Mouse (Mus musculus) layer of hippocampus, postnatal 36 days (tissue): ENCODE results near the gene Etfbkmt. TPM values are rescaled to one million over a fixed set of nuclear protein-coding genes. Genes with fewer than 3 reads are reported as not detected.
"Not testable (repeated sequence)": the region's sequence is repeated elsewhere in the genome, so short reads cannot be mapped to it uniquely, and the experiment has no call there.

Experiments used
- DNase-seq, 2 experiments: peaks; one replicate each; pipeline ENCODE4 v3.0.0; 2022
- total RNA-seq, 2 experiments: library from RNA; stranded (reverse); gene quantifications; 2 replicates each; pipeline ENCODE4 v1.2.3; 2021

Etfbkmt gene
- total RNA-seq, result 1 to 10 TPM; 4.1 to 5.0 TPM

DNA sequence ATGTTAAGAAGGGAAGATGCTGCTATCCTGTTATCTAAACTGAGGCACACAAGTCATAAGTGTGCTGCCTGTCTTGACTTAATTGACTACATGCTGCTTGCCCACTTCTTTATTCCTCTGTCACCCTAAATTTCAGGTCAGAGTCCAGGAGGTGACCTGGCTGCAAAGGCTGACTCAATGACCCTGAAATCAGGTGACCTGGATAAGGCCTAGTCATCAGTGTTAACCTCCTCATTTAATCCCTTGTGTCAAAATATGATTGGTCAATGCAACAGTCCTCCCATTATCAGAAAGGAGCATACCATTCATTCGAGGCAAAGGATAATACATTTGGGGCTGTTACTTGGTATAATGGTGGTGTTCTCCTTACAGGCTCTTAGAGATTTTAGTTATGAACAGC is at the start of gene Etfbkmt:
TSS of gene Etfbkmt (plus strand) at position 379 of the 400 bp plus-strand sequence.
- no peak for DNase-seq

DNA sequence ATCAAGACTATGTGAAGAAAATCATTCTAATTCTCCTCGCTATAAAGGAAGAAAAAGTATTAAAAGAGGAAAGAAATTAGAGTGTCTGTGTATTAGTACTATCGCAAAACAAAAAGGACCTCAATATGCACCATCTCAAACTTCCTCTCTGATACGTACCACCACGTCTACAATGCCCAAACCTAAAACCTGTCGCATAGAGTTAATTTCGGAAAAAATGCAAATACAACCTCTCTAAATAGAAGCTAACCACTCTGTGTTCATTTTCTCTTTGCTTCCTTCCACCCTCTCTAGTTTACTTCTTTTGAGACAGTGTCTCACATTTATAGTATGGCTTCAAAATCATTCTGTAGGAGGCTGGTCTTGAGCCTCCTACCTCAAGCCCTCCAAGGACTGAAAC is 47.2 kb upstream of the Etfbkmt start:
- no peak for DNase-seq

DNA sequence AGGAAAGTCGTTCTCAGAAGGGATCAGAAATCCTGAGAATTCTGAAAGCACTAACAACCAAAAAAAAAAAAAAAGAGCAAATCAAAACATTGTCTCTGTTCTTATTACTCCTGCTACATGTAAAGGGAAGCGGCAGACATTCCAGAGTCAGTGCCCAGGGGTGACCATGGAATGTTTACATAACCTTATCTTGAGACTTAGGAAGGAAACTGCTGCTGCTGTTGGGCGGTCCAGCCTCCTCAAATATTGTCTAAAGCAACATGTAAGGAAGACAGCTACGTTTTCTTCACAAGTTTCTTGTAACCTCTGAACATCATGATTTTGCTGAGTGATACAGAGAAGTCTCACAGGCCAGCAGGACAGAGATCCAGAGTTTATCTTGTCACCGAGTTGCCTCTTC is 46.2 kb upstream of the Etfbkmt start:
- DNase-seq, result no peak

DNA sequence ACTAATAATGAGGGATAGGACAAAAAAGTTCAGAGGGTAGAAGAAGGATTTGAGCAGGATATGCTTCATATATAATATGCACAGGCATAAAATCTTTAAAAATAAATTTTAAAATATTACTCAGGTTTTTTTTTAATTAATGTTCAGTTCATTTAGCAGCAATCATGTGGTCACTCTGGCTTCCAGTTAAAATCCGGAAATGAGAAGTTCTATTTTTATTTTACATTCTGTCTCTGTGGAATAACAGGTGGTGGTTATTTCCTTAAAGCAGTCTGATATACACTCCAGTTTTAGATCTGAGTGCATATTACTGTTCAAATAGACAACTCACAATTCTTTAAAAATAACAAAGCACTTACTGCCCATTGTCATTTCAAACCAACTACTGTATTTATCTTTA is 45.1 kb upstream of the Etfbkmt start:
- DNase-seq, result no peak

DNA sequence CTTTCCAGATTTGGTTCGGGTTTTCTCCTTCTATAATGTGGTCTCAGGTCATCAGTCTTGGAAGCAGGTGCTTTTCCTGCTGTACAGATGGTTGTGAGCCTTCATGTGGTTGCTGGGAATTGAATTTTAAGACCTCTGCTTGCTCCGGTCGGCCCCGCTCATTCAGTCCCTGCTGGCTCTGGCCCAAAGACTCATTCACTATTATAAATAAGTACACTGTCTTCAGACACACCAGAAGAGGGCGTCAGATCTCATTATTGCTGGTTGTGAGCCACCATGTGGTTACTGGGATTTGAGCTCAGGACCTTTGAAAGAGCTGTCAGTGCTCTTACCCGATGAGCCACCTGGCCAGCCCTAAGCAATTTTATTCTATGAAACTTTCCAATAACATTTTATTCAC is 44.3 kb upstream of the Etfbkmt start:
- no peak for DNase-seq

DNA sequence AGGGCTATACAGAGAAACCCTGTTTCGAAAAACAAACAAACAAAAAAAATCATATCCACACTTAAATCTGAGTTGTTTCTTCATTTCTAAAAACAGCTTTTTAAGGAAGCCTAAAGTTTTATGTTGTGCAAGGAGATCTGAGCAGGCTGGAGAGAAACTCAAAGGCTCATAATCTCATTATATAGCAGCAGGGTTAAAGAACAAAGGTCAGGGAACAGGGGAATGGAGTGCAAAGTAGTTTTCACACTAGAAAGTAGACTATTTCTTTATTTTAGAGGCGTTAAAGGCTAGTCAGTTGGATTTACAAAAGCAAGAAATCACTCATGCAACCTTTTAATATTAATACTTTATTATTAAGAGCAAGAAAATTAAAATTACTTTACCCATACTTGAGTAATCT is 43.4 kb upstream of the Etfbkmt start:
- no peak for DNase-seq

DNA sequence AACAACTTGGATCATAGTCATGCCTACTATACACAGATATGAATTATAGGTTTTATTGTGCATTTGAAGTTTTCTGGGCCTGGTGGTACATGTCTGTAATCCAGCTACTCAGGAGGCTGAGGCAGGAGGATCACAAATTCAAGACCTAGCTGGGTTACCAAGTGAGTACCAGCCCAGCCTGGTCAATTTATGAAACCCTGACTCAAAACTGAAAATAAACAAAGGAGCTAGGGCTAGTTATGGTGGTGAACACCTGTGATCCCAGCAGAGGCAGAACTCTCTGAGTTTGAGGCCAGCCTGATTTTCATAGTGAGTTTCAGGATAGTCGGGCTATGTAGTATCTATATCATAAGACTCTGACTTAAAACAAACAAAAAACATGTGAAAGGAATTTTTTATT is 42.4 kb upstream of the Etfbkmt start:
- DNase-seq, result no peak

DNA sequence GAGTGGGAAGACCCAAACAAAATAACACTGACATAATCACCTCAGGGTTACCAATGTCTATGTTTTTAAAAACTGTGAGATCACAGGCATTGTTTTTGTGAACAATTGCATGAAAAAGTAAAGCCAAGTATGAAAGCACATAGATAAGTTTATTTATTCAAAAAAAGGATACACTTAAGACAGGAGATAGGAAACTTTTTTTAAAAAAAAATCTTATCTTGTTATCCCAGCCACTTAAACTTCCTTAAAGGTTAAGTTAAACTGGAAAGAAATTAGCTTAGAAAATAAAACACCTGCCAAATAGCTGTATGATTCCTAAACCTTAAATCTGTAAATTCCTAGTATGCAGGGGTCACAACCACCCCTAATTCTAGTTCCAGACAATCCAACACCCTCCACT is 40.7 kb upstream of the Etfbkmt start:
- no peak for DNase-seq

DNA sequence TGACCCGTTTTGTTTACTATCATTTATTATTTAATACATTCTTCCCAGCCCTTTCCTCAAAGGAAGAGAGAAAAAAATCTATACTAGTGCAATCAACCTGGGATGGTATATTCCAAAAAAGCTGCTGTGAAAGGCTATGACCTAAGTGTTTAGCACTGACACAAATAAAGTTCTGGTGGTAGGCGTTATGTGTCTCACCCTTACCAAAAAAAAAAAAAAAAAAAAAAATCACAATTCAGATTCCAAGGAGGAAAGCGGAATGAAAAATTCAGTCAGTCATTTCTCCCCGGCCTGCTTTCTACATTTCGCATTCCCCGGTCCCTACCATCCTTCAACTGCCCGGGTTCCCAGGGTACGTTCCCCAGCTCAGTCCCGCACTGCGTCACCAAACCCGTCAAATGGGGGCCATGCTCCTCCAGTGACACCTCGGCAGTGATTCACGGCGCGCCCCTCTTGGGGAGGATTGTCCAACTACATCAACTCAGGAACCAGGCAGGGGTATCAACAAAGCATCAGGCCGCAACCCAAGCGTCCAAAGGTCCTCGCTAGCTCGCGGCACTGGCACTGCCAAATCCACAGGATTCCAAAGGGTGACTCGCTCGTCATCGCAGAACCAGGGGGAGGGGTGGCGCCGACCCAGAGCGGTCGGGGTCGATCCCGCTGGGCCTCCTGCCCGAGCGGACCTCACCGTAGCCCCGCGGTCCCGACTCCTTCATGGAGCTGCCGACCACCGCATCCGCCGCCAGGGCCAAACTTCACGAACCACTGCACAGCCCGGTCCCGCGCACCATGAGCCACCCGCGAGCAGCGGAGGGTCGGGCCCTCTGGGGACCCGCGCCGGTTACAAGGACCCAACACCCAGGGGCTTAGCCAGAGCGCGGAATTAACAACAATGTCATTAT is 39.2 kb upstream of the Etfbkmt start:
- peak; percentile 64 to 69 for DNase-seq

DNA sequence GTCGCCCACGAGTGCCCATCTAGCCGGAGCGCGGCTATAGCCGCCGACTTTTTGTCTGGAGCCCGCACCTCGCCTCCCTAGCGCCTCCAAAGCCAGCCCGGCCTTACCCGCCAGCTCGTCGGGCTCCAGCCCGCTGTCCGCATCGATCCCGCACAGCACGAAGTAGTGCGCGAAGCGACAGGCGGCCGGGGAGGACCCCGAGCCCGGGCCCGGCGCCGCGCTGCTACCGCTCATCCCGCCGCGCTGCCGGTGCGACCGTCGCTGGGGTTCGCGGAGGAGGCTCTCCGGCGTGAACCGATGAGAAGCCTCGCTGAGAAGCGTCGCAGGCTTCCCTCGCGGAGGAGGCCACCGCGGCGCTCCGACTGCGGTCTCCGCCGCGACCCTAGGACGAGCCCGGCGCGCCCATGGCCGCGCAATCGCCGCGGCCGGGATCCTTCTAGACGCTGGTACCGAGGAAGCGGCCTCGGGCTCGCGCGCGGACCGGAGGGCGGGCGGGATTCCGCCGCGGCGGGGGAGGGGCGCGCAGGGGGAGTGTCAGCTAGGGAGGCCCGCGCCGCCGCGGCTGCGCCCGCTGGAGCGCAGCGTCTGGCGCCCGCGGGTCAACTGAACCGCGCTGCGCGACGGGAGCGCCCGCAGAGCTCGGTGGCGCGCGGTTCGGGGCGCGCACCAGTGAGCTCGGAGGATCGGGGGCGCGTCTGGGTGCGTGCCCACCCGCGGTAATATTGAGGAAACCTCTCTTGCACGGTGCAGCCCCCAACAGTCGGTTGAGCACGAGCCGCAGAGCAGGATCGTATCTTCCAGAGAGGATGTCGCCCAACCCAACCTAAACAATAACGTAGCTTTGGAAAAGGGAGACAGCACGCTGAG is 38.3 kb upstream of the Etfbkmt start, which contains the start of gene Dennd5b:
TSS of gene Dennd5b (minus strand) at position 605 of the 867 bp plus-strand sequence.
- DNase-seq, result peak; percentile 84 to 85

DNA sequence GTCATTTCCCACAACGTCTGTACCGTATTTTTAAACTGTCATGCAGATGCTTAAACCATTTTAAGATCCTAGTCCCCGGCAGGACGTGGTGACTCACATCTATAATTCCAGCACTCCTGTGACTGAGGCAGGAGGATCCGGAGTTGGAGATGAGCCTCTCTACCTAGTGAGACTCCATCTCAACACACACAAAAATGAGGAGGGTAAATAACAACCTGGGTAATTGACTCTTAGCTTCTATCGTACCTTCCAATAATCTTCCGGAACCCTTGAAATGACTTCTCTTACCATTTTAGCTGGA is 37.8 kb upstream of the Etfbkmt start:
- DNase-seq, result no peak

DNA sequence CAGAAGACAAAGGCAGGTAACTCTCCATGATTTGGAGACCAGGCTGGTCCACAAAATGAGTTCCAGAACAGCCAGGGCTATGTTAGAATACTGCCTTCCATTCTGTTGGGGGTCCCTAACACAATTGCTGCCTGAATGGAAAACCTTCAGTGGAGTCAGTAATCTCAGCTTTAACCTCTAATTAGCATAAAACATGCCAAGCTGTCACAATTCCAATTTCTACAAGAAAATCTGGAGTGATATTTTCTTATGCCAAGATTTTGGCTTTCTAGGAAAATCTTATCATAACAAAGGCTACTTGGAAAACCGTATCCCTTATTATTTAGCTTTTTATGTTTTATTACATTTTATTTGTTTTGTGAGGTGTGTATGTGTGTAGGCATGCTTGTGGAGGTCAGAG is 36.2 kb upstream of the Etfbkmt start:
- no peak for DNase-seq

DNA sequence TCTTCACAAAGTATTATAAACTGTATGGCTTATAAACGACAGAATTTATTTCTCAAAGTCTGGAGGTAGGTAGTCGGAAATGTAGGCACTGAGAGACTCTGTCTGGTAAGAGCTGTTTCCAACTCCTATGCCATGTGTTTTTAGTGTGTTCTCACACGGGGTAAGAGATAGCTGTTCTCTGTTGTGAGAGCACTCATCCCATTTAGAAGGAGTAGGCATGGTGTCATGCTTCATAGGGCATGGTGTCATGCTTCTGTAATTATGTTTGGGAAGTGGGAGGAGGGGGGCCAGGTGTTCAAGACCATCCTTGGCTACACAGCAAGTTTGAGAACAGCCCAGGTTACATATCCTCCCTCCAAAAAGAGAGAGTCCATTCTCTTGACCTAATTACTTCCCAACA is 32.0 kb upstream of the Etfbkmt start:
- no peak for DNase-seq

DNA sequence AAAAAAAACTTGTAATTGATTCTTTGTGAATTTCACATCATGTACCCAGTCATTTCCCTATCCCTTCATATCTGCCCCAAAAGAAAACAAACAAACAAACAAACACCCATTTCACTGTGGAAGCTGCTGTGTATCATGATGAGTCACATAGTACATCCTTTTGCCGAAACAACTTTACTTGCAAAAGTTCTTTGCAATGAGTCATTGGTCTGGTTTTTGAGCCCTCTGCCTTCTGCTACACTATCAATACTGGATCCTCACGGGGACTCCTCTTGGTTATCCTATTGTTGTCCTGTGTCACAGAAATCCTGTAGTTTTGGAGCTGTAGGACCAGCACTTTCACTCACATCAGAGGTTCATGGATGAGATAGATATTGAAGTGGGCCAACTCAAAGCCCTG is 30.7 kb upstream of the Etfbkmt start:
- no peak for DNase-seq

DNA sequence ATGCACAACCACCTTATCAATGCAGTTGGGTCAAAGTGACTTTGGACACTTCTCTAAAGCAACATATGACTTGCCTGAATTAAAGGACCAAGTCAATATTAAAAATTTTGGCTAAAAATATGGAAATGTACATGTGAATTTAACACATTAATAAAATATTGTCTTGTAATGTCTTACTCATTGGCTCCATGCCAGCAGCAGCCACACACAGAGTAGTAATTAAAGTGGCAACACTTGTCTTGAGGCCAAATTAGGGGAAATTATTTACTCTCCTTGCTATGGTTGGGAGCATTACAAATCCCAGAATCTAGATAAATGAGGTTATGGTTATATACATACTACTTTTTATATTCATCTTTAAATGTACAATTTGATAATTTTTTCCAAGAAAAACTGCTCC is 22.7 kb upstream of the Etfbkmt start:
- no peak for DNase-seq

DNA sequence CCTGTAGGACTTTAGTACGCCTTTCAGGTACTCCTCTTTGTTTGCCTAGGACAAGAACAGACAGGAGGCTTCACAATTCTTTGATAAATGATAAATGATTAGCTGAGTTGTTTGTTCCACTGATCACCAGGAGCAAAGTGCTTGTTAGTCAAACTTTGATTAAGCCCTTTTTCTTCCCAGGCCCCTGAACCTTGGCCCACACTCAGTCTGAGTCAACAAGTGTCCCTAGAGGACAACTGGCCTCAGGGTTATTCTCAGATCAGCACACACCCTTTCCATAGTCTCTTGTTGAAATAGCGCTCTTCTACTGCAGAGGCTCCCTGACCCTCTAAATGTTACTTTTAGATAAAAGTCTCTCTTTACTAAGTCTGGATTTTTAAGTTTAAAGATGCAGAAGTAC is 20.7 kb upstream of the Etfbkmt start:
- no peak for DNase-seq

DNA sequence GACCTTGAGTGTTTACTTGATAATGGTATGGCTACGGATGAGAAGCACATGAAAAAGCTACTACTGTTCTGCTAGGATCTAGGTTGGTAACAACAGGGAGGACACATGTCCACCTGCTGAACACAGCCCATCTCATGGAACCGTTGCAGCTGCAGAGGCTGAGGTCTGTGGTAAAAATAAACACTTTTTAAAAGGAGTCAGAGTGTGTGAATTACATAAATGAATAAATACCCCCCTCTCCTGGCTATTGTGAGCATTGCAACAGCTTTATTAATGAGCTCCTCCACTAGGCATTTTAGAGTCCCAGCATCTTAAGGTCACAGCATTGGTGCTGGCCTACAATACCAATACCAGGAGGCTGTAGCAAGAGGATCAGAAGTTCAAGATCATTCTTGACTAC is 19.8 kb upstream of the Etfbkmt start:
- peak in 1 of 2 experiments; percentile 35 for DNase-seq

DNA sequence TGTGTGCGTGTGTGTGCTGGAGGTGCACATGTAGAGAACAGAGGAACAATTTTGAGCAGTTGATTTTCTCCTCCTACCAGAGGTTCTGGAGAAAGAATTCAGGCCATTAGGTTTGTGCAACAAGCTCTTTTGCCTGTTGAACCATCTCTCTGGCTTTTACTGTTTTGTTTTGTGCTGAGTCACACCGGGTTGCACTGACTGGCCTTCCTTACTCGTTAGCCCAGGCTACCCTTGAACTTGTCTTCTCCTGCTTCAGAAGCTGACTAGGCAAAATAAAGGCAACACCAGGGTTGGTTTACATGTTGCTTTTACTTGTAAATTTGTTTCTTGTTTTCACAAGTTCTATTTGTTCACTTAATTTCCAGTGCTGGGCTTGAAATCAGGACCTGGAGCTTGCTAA is 16.6 kb upstream of the Etfbkmt start:
- DNase-seq, result no peak

DNA sequence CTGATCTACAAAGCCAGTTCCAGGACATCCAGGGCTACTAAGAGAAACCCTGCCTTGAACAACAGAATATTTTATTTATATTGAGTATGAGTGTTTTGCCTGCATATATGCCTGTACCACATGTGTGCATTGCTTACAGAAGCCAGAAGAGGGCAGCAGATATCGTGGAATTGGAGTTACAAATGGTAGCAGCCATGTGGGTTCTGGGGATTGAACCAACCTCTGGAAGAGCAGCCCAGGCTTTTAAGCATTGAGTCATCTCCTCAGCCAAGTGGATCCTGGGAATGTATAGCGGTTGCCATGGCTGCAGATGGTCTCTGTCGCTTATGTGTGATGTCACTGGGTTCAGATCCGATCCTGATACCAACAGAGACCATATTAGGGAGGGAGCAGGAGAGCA is 13.0 kb upstream of the Etfbkmt start:
- peak in 1 of 2 experiments; percentile 15 for DNase-seq

DNA sequence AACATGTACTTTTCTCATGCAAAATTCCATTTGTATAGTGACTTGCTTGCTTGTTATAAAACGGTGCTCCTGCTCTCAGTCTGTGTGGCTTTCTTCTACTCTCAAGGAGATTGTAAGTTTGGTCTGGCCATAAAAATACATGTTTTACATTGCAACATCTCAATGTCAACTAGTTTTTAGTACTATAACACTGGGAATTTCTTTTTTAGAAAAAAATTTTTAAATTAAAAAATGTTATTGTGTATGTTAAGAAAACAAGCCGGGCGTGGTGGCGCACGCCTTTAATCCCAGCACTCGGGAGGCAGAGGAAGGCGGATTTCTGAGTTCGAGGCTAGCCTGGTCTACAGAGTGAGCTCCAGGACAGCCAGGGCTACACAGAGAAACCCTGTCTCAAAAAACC is 9.8 kb upstream of the Etfbkmt start, which contains the start of gene Gm10203:
TSS of gene Gm10203 (plus strand) at position 301 of the 400 bp plus-strand sequence.
- not testable (repeated sequence) for DNase-seq

DNA sequence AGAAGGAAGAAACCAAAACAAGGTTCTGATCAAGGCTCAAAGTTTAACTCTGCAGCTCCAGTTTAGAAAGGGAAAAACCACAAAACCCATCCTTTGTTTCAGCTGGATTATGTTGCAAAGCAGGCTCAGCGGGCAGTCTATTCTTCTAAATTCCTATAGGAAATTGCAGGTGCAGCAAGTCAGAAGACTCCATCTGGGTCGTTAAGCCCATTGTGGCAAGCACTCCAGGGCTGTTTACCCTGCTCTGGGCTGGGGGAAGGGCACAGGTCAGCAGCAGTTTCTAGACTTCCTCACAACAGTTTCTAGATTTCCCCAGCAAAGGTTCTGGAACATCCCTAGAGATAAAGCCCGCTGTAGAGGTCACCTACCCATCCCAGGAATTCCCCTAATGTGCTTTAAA is 8.5 kb upstream of the Etfbkmt start:
- DNase-seq, result no peak

DNA sequence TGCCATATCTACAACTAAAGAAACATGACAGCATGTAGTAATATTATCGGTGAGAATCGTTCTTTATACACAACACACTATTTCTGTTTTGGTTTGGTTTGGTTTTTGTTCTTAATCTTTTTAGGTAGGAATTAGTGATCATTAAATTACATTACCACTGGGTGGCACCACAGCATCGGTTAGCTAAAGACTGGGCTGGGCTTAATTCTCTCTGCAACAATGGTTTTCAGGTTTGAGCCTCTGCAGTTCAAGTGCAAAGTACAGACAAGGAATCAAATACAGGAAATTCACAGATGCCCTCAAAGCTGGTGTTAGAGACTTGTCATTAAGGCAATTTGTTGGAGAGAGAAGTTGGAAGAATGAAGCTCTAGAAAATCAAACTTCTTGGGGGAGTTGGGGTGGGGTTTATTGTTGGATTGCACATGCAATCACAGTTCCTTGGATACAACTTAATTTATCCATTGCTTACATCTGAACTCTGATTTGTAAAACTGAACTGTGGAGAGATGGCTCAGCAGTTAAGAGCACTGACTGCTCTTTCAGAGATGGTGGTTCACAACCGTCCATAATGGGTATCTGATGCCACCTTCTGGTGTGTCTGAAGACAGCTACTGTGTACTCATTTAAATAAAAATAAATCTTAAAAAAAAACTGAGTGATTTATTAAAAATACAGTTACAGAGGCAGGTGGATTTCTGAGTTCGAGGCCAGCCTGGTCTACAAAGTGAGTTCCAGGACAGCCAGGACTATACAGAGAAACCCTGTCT is 7.2 kb upstream of the Etfbkmt start:
- no peak for DNase-seq
